Mouse (Mus musculus) hindbrain, embryonic 12.5 days (tissue): ENCODE measurements around the gene Tnfsf12. TPM values are rescaled to one million over a fixed set of nuclear protein-coding genes. Genes with fewer than 3 reads are reported as not detected.

Experiments
- ATAC-seq: fragments of 200-750 bp; cut with Nextera tagmentation; 2 replicates; pipeline ENCODE4 v1.8.0; 2017; ENCODE audit warnings: moderate TSS enrichment; ENCODE audit not compliant: low FRiP score
- H3K27ac ChIP-seq: fragments of 300-500 bp; sonication (generic); 2 replicates; pipeline ENCODE4 v1.5.1; 2016; ENCODE audit warnings: mild to moderate bottlenecking
- H3K27me3 ChIP-seq: fragments of 300-500 bp; sonication (generic); 2 replicates; pipeline ENCODE4 v1.6.1; 2016; ENCODE audit warnings: mild to moderate bottlenecking
- H3K36me3 ChIP-seq: fragments of 300-500 bp; sonication (generic); 2 replicates; pipeline ENCODE4 v1.6.1; 2016; ENCODE audit warnings: mild to moderate bottlenecking
- H3K4me1 ChIP-seq: fragments of 300-500 bp; sonication (generic); 2 replicates; pipeline ENCODE4 v1.6.1; 2016
- H3K4me2 ChIP-seq: fragments of 300-500 bp; sonication (generic); replicated peaks from 2 replicates; pipeline ENCODE4 v1.6.1; 2016; ENCODE audit warnings: mild to moderate bottlenecking
- H3K4me3 ChIP-seq: fragments of 300-500 bp; sonication (generic); 2 replicates; pipeline ENCODE4 v1.5.1; 2016; ENCODE audit warnings: mild to moderate bottlenecking
- H3K9ac ChIP-seq: fragments of 300-500 bp; sonication (generic); 2 replicates; pipeline ENCODE4 v1.6.1; 2016; ENCODE audit warnings: mild to moderate bottlenecking, moderate library complexity
- H3K9me3 ChIP-seq: fragments of 300-500 bp; sonication (generic); replicated peaks from 2 replicates; pipeline ENCODE4 v1.6.1; 2016; ENCODE audit warnings: mild to moderate bottlenecking
- WGBS: fragments of 180-500 bp; shearing (Covaris S2); methylation state at CpG from one replicate; pipeline ENCODE4 v1.1.7; 2016; 5-methylcytosine and 5-hydroxymethylcytosine counted together
- microRNA counts: library from miRNA; unstranded; fragments of <30 nt; microRNA quantifications from one replicate; lab custom pipeline; 2017
- microRNA-seq: library from miRNA; unstranded; fragments of <30 nt; microRNA quantifications from one replicate; pipeline ENCODE4, GENCODE M21; 2017
- polyA plus RNA-seq: library from polyadenylated mRNA; unstranded; fragments of >200 nt; fragmentation: Nextera tagmentation; extraction: Ambion mirVana; gene quantifications from 2 replicates; pipeline ENCODE4 v1.2.1, GENCODE M21; 2016

Gene Tnfsf12
- polyA plus RNA-seq, 1 experiment from 2014 or later: 3.1 TPM

DNA sequence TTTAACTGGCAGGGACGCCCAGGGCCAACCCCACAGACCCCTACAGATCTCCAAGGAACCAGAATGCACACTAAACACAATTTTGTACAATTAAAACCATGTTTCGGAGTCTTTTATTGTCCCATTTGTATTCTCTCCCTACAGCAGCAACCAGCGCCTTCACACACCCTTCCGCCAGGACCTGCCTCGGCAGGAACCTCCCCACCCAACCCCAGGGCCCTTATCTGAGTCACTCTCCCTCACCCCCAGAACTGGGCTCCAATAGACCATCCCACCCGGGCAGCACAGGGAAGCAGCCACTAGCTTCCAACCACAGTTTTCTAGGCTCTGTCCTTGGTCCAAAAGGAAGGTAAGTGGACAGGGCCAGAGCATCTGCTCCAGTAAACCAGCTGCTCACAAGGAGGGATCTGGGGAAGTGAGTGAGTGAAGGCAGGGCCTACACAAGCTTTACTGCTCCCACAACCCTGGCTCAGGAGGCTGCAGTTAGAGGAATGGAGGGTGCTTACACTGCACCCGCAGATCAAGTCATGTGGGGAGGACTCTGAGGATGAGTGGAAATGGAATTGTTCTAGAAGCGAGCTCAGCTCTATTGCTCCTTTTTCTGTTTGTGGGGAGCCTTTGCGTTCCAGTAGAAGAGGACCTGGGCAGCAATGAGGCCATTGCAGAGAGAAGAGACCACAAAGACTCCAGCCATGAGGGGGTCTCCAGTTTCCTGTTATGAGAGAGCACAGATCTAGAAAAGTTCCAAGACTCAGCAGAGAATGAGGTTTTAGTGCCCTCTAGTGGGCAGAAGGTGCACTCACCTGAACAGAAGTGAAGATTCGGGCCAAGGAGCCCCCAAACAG is 38.8 kb downstream of the Tnfsf12 start:
- ATAC-seq: no peak
- no peak overlapping the region for H3K4me2 ChIP-seq
- peaks cover 21% of the 10 kb centered on the region for H3K4me1 ChIP-seq
- H3K4me3 ChIP-seq: no peak overlapping the region
- 78% methylated on average over 10 of the region's 10 CpGs for WGBS
- peaks cover 59% of the 10 kb centered on the region for H3K36me3 ChIP-seq
- H3K9me3 ChIP-seq: no peaks in the 10 kb centered on the region
- H3K27me3 ChIP-seq: no peaks in the 10 kb centered on the region
- H3K27ac ChIP-seq: no peak overlapping the region
- no peak overlapping the region; the same call in 1 of the 2 replicates for H3K9ac ChIP-seq

DNA sequence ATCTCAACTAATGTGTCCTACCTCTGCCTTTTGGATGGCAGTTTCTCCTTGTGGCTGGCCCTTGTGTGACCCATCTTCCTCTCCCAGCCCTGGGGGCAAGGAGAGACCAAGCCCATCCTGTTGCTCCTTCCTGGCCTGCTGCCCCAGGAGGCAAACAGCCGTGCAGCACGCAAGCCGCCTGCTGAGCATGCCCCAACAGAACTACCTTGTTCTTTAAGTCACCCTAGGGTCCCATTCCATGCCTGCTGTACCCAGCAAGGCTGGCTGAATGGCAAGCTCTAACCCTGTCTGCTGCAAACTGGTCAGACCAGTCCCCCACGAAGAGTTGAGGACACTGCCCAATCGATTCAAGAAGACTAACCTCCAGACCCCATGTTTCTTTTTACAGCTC is 39.6 kb downstream of the Tnfsf12 start:
- H3K4me2 ChIP-seq: no peak overlapping the region
- H3K9ac ChIP-seq: no peak overlapping the region
- H3K4me3 ChIP-seq: no peak overlapping the region
- WGBS: 85% methylated on average over 5 of the region's 5 CpGs
- H3K27me3 ChIP-seq: no peaks in the 10 kb centered on the region
- H3K4me1 ChIP-seq: peaks cover 14% of the 10 kb centered on the region
- no peak overlapping the region for H3K27ac ChIP-seq
- no peaks in the 10 kb centered on the region for H3K9me3 ChIP-seq
- ATAC-seq: no peak
- peaks cover 67% of the 10 kb centered on the region for H3K36me3 ChIP-seq

DNA sequence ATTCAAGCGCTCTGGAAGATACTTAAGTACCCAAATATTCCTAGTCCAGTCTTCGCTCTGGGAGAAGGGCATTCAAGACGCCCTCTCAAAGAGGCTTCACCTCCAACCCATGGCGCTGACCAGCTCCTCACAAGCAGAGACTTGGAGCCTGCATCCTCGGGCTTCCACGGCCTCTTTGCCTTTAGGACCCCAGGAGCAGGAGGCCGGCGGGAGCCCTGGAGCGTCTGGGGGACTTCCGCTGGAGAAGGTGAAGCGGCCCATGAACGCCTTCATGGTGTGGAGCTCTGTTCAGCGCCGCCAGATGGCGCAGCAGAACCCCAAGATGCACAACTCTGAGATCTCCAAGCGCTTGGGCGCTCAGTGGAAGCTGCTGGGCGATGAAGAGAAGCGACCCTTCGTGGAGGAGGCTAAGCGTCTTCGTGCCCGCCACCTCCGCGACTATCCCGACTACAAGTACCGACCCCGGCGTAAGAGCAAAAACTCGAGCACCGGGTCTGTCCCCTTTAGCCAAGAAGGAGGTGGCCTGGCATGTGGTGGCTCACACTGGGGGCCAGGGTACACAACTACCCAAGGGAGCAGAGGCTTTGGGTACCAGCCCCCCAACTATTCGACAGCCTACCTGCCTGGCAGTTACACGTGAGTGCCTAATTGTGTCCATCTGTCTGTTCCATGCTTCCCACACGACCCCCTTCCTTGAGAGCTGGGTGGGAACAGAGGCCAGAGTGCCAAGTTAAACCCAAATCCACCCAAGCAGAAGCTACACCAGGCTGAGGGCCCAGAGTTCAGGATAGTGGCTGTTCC is 40.2 kb downstream of the Tnfsf12 start, which contains the start of gene Sox15:
Gene Sox15, plus strand, starts transcription at position 51 of the 801 bp plus-strand sequence.
- H3K9ac ChIP-seq: 0 out of 2 replicates have a peak within 1 kb of the TSS, but pooled peaks have one; percentile 18
- no peaks in the 10 kb centered on the region for H3K27me3 ChIP-seq
- peaks cover 10% of the 10 kb centered on the region for H3K4me1 ChIP-seq
- 23% methylated on average over 34 of the region's 34 CpGs for WGBS
- no peak within 1 kb of the TSS for H3K27ac ChIP-seq
- H3K4me2 ChIP-seq: no peak within 1 kb of the TSS; the same call in 1 of the 2 replicates
- H3K9me3 ChIP-seq: no peaks in the 10 kb centered on the region
- peak; percentile 66 for ATAC-seq
- no peak within 1 kb of the TSS for H3K4me3 ChIP-seq
- peaks cover 73% of the 10 kb centered on the region for H3K36me3 ChIP-seq

DNA sequence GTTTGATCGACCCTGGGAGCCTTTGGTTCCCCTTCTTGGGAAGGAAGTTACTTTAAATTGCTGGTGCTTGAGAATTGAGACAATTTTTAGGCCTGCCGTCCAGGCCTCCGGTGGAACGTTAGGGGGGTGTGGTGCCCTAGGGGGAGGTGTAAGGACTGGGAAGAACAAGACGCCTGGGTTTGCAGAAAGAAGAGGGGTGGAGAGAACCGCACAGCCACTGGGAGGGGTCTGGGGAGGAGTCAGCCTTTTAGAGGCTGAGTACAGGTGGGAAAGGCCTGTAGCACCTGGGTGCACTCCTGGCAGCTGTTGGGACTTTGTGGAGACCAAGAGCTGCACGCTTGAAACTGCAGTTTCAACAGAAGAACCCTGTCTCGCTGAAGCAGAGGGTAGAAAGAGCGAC is 40.9 kb downstream of the Tnfsf12 start:
- no peaks in the 10 kb centered on the region for H3K27me3 ChIP-seq
- peaks cover 80% of the 10 kb centered on the region for H3K36me3 ChIP-seq
- H3K4me3 ChIP-seq: no peak overlapping the region
- peaks cover 10% of the 10 kb centered on the region for H3K4me1 ChIP-seq
- H3K4me2 ChIP-seq: no peak overlapping the region
- H3K27ac ChIP-seq: no peak overlapping the region
- ATAC-seq: no peak
- no peak overlapping the region for H3K9ac ChIP-seq
- no peaks in the 10 kb centered on the region for H3K9me3 ChIP-seq
- WGBS: 51% methylated on average over 9 of the region's 9 CpGs

DNA sequence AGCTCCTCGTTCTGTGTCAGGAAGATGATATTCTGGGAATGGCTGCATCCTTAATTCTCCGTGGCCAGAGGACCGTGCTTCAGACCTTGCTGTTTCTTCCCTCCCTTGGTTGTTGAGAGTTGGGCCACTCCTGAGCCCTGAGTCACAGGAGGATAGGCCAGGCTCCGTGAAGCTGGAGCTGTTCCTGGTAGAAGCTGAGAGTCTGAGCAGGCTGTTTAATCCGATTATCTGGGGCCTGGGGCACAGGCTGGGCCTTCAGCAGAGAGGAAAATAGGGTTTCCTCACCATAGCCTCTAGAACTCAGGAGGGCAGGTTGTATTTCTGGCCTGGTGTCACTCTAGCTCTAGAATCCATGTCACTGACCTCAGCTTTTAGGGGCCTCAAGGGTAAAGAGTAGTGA is 42.2 kb downstream of the Tnfsf12 start:
- no peaks in the 10 kb centered on the region for H3K27me3 ChIP-seq
- H3K4me1 ChIP-seq: peaks cover 10% of the 10 kb centered on the region
- peaks cover 83% of the 10 kb centered on the region for H3K36me3 ChIP-seq
- H3K9ac ChIP-seq: peak overlapping the region; percentile 27; the same call in 1 of the 2 replicates
- H3K4me2 ChIP-seq: no peak overlapping the region
- H3K4me3 ChIP-seq: no peak overlapping the region
- H3K9me3 ChIP-seq: no peaks in the 10 kb centered on the region
- ATAC-seq: no peak
- WGBS: 76% methylated on average over 5 of the region's 5 CpGs
- peak overlapping the region; percentile 31; the same call in 1 of the 2 replicates for H3K27ac ChIP-seq

DNA sequence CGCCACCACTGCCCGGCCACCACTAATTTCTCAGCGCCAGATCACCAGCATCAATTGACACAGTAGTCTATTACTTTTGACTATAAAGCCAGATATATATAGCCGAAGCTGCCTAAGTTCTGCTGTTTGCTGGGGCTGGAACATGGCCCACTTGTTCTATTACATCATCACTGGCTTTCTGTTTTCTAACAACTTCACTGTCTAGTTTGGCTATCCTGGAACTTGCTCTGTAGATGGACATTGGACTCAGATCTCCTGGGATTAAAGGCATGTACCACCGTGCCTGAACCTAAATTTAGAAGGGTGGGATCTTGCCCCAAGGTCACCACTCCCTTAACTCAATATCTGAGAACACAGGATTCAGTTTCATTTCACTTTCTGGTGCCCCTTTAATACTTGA is 49.8 kb downstream of the Tnfsf12 start:
- Histone ChIP-seq H3K9ac (no peak overlapping the region), H3K4me3 (no peak overlapping the region), H3K27ac (no peak overlapping the region), H3K27me3 (no peaks in the 10 kb centered on the region), H3K4me2 (no peak overlapping the region), H3K4me1 (no peaks in the 10 kb centered on the region), H3K9me3 (no peaks in the 10 kb centered on the region), H3K36me3 (peaks cover 96% of the 10 kb centered on the region)
- 94% methylated on average over 5 of the region's 5 CpGs for WGBS
- no peak for ATAC-seq

MicroRNAs encoded within 50 kb of the gene (microRNA counts, 519-probe panel; counts per million panel counts)
- microRNA mmu-miR-1934 (lab: Ali Mortazavi, UCI): 470 counts per million, percentile 58 among the panel's probes with 10 or more counts

Small RNAs within 50 kb of the gene (microRNA-seq; reads per million reads assigned to microRNA genes)
- gene Mir1934: 1.9 reads per million

Other genes starting within 250 kb of the Tnfsf12 start
- gene Dnah2, start 146.7 kb downstream of the Tnfsf12 start, polyA plus RNA-seq: 1.4 and 2.5 TPM in 2 replicates
- gene Efnb3, start 135.6 kb downstream of the Tnfsf12 start, polyA plus RNA-seq: 95.7 and 106 TPM in 2 replicates
- 29.7 and 29.9 TPM in 2 replicates for gene Wrap53, start 115.6 kb downstream of the Tnfsf12 start, polyA plus RNA-seq
- 105 and 109 TPM in 2 replicates for gene Trp53, start 115.5 kb downstream of the Tnfsf12 start, polyA plus RNA-seq
- 12.1 and 18.5 TPM in 2 replicates for gene Atp1b2, start 89.9 kb downstream of the Tnfsf12 start, polyA plus RNA-seq
- gene Shbg, start 77.9 kb downstream of the Tnfsf12 start, polyA plus RNA-seq: not detected in 2 replicates
- 24.4 and 26.6 TPM in 2 replicates for gene Sat2, start 73.8 kb downstream of the Tnfsf12 start, polyA plus RNA-seq
- 62.7 and 62.8 TPM in 2 replicates for gene Fxr2, start 62.9 kb downstream of the Tnfsf12 start, polyA plus RNA-seq
- gene Sox15, start 40.5 kb downstream of the Tnfsf12 start, polyA plus RNA-seq: 0.26 TPM in 1 of 2 replicates, not detected in the other
- 68.0 and 69.1 TPM in 2 replicates for gene Mpdu1, start 33.2 kb downstream of the Tnfsf12 start, polyA plus RNA-seq
- 6.9 and 8.2 TPM in 2 replicates for gene Cd68, start 29.7 kb downstream of the Tnfsf12 start, polyA plus RNA-seq
- gene Eif4a1, start 23.4 kb downstream of the Tnfsf12 start, polyA plus RNA-seq: 555 and 589 TPM in 2 replicates
- gene Senp3, start 13.8 kb downstream of the Tnfsf12 start, polyA plus RNA-seq: 105 and 106 TPM in 2 replicates
- gene Tnfsf13, start 10.1 kb downstream of the Tnfsf12 start, polyA plus RNA-seq: 0.42 and 0.49 TPM in 2 replicates
- gene Tnfsfm13, start 249 bp upstream of the Tnfsf12 start, polyA plus RNA-seq: 0.80 and 1.9 TPM in 2 replicates
- 32.2 and 39.0 TPM in 2 replicates for gene Polr2a, start 62.8 kb upstream of the Tnfsf12 start, polyA plus RNA-seq
- gene Slc35g3, start 66.1 kb upstream of the Tnfsf12 start, polyA plus RNA-seq: 0.40 and 0.61 TPM in 2 replicates
- 2.3 and 2.4 TPM in 2 replicates for gene Zbtb4, start 70.1 kb upstream of the Tnfsf12 start, polyA plus RNA-seq
- gene Chrnb1, start 100.1 kb upstream of the Tnfsf12 start, polyA plus RNA-seq: 3.0 and 5.9 TPM in 2 replicates
- 3.7 and 4.2 TPM in 2 replicates for gene Fgf11, start 106.0 kb upstream of the Tnfsf12 start, polyA plus RNA-seq
- gene Tmem102, start 109.8 kb upstream of the Tnfsf12 start, polyA plus RNA-seq: 1.6 and 2.4 TPM in 2 replicates
- not detected in 2 replicates for gene Gm39566, start 119.4 kb upstream of the Tnfsf12 start, polyA plus RNA-seq
- 0.14 TPM in 1 of 2 replicates, not detected in the other for gene Spem2, start 122.6 kb upstream of the Tnfsf12 start, polyA plus RNA-seq
- gene Spem1, start 126.3 kb upstream of the Tnfsf12 start, polyA plus RNA-seq: 0.21 and 0.46 TPM in 2 replicates
- 14.7 and 14.9 TPM in 2 replicates for gene Nlgn2, start 141.9 kb upstream of the Tnfsf12 start, polyA plus RNA-seq
- gene Tmem256, start 142.7 kb upstream of the Tnfsf12 start, polyA plus RNA-seq: 268 and 314 TPM in 2 replicates
- 74.9 and 87.3 TPM in 2 replicates for gene Plscr3, start 150.5 kb upstream of the Tnfsf12 start, polyA plus RNA-seq
- gene Tnk1, start 162.9 kb upstream of the Tnfsf12 start, polyA plus RNA-seq: 0.57 and 1.4 TPM in 2 replicates
- not detected in 2 replicates for gene Tmem95, start 182.2 kb upstream of the Tnfsf12 start, polyA plus RNA-seq
- gene Kctd11, start 185.6 kb upstream of the Tnfsf12 start, polyA plus RNA-seq: 2.9 and 3.2 TPM in 2 replicates
- gene Acap1, start 199.7 kb upstream of the Tnfsf12 start, polyA plus RNA-seq: 0.86 and 0.92 TPM in 2 replicates
- 17.8 TPM in 2 replicates for gene 2810408A11Rik, start 205.1 kb upstream of the Tnfsf12 start, polyA plus RNA-seq
- 15.0 and 15.2 TPM in 2 replicates for gene Neurl4, start 205.2 kb upstream of the Tnfsf12 start, polyA plus RNA-seq
- 84.7 and 90.1 TPM in 2 replicates for gene Gps2, start 218.0 kb upstream of the Tnfsf12 start, polyA plus RNA-seq
- 1,354 and 1,360 TPM in 2 replicates for gene Eif5a, start 226.1 kb upstream of the Tnfsf12 start, polyA plus RNA-seq
- 5.5 and 9.0 TPM in 2 replicates for gene Ybx2, start 239.9 kb upstream of the Tnfsf12 start, polyA plus RNA-seq